Mouse (Mus musculus) ES-E14 (cell line): ENCODE measurements around the gene Igtp.

Source experiments
- CHD2 ChIP-seq: IDR thresholded peaks from 2 replicates; pipeline ENCODE4 v1.6.1; 2014; ENCODE audit warnings: mild to moderate bottlenecking, low read depth, low read length, inconsistent platforms
- MAFK ChIP-seq: IDR thresholded peaks from 2 replicates; pipeline ENCODE4 v1.6.1; 2014; ENCODE audit warnings: mild to moderate bottlenecking, low read depth, low read length, inconsistent platforms; ENCODE audit not compliant: insufficient read depth

GRCm38 (mm10) chr11:58198663-58199062 lies 693 bp upstream of the Igtp start:
- TF ChIP-seq CHD2 = no peak
- no peak for TF ChIP-seq MAFK
